Comparison of ENCODE assay signal across 14 mouse cellular contexts in the genomic region with DNA sequence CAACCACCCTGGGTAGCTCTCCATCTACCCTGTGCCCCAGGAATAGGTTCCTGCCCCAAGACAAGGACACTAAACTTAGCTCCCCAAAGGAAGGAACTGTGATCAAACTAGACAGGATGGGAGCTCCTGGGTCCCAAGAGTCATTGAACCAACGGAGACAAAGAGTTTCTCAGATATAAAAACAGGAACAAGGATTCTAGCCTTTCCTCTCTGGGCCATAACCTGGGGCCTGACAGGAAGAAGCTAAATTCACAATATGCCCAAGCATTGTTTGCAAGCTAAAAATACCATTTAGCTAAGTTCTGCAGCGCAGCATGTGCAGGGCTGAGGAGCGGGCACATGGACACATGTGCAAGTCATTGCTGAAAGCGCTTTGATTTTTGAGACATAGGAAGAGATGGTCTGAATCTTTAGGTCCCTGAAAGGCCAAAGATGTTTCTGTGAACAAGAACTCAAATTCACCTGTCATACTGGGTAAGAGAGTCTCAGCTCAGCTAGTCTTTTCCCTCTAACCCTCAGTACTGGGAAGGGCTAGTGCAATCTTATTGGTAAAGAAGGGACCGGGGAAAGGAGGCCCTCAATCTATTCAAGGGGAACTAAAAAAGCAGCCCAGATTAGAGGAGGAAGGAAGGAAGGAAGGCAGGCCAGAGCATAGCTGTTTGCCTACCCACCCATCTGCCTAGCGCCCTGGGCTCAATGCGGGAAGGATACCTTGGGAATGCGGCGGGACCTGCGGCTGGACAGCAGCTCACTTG. TPM values are rescaled to one million over a fixed set of nuclear protein-coding genes. Genes with fewer than 3 reads are reported as not detected.
DNase-seq lines count a peak whose midpoint lies in the region; ATAC-seq and TF ChIP-seq lines count a peak whose summit lies in the region.
"Had no signal": no experiment of that assay in that cellular context is flagged by ENCODE, and none has a peak within 500 bp of the region (broad histone marks: within the 10 kb centered on the region; RNA-seq: fewer than 3 reads in every experiment).

No protein-coding gene starts in this region.

- peak overlapping the region; percentile 31 to 64; a peak in 3 of 4 replicates for H3K27ac ChIP-seq in heart, embryonic 14.5 days (replicated peaks in 1 of 2; ENCODE audit: control insufficient read depth in 1 of 2, insufficient read depth in 1 of 2, low read depth in 2 of 2, low read length in 2 of 2)
- no peak overlapping the region for H3K27ac ChIP-seq in liver, embryonic 14.5 days
- no peak overlapping the region for H3K27ac ChIP-seq in liver, embryonic 11.5 days (ENCODE audit: low read depth, low read length)
- peak overlapping the region; percentile 75 for H3K27ac ChIP-seq in heart, postnatal 0 days (ENCODE audit: low read depth)
- peak overlapping the region; percentile 4; the same call in 1 of the 2 replicates for H3K27ac ChIP-seq in stomach, embryonic 14.5 days (ENCODE audit: low read length)

- H3K27me3 ChIP-seq in heart, embryonic 14.5 days (ENCODE audit: control insufficient read depth, insufficient read depth, low read length), result no peaks in the 10 kb centered on the region
- H3K27me3 ChIP-seq in liver, embryonic 14.5 days (ENCODE audit: control insufficient read depth, insufficient read depth, low read length), result no peaks in the 10 kb centered on the region
- no peaks in the 10 kb centered on the region for H3K27me3 ChIP-seq in liver, embryonic 11.5 days (replicated peaks; ENCODE audit: control insufficient read depth, insufficient read depth, low read length)
- H3K27me3 ChIP-seq in heart, postnatal 0 days (ENCODE audit: control insufficient read depth, insufficient read depth, low read length), result no peaks in the 10 kb centered on the region
- H3K27me3 ChIP-seq in stomach, embryonic 14.5 days (ENCODE audit: control insufficient read depth, insufficient read depth, low read length), result no peaks in the 10 kb centered on the region
- H3K27me3 ChIP-seq: Patski had no signal

- H3K9ac ChIP-seq in heart, embryonic 14.5 days (ENCODE audit: low read length), result no peak overlapping the region
- no peak overlapping the region for H3K9ac ChIP-seq in liver, embryonic 14.5 days (replicated peaks)
- no peak overlapping the region for H3K9ac ChIP-seq in liver, embryonic 11.5 days (ENCODE audit: low read depth, low read length)
- no peak overlapping the region for H3K9ac ChIP-seq in heart, postnatal 0 days (replicated peaks; ENCODE audit: low read depth, low read length)
- no peak overlapping the region for H3K9ac ChIP-seq in stomach, embryonic 14.5 days (replicated peaks; ENCODE audit: low read depth, low read length)

- H3K4me2 ChIP-seq in heart, embryonic 14.5 days (ENCODE audit: low read length), result no peak overlapping the region
- no peak overlapping the region for H3K4me2 ChIP-seq in liver, embryonic 14.5 days (ENCODE audit: low read depth)
- no peak overlapping the region for H3K4me2 ChIP-seq in liver, embryonic 11.5 days
- H3K4me2 ChIP-seq in heart, postnatal 0 days (ENCODE audit: low read depth, low read length), result no peak overlapping the region
- H3K4me2 ChIP-seq in stomach, embryonic 14.5 days (replicated peaks; ENCODE audit: low read depth, low read length), result no peak overlapping the region

- peaks cover 8 to 14% of the 10 kb centered on the region in 2 experiments; a peak in 3 of 4 replicates for H3K4me1 ChIP-seq in heart, embryonic 14.5 days (ENCODE audit: control insufficient read depth in 2 of 2, insufficient read depth in 2 of 2, low read length in 2 of 2)
- no peaks in the 10 kb centered on the region for H3K4me1 ChIP-seq in liver, embryonic 14.5 days (replicated peaks; ENCODE audit: control insufficient read depth in 2 of 2, insufficient read depth in 2 of 2, low read length in 1 of 2)
- H3K4me1 ChIP-seq in liver, embryonic 11.5 days (replicated peaks; ENCODE audit: control insufficient read depth, insufficient read depth, low read length), result no peaks in the 10 kb centered on the region
- H3K4me1 ChIP-seq in heart, postnatal 0 days (ENCODE audit: control insufficient read depth, insufficient read depth), result peaks cover 10% of the 10 kb centered on the region
- H3K4me1 ChIP-seq in stomach, embryonic 14.5 days (ENCODE audit: control insufficient read depth, insufficient read depth, low read length), result no peaks in the 10 kb centered on the region; the same call in 1 of the 2 replicates

- DNase-seq in heart, postnatal 25 days (ENCODE audit: low spot score), result no peak
- no peak for DNase-seq in liver, embryonic 14.5 days (ENCODE audit: low read depth in 3 of 3, low spot score in 3 of 3)
- no peak for DNase-seq in liver, embryonic 11.5 days (ENCODE audit: low spot score)
- DNase-seq in heart, postnatal 0 days (ENCODE audit: low spot score), result no peak
- no peak for DNase-seq in spleen, postnatal 10 days (ENCODE audit: low spot score in 2 of 2)
- DNase-seq: adrenal gland, adult 2 months; embryo, embryonic 11 days; kidney, adult 11 months; lung, postnatal 10 days; thymus, adult 2 months had no signal

- intact Hi-C loops in heart, postnatal 25 days (cut with DNase I), result no loop called here

- no peak overlapping the region for H3K4me3 ChIP-seq in heart, embryonic 14.5 days (ENCODE audit: control insufficient read depth in 1 of 2, insufficient read depth in 1 of 2, low read depth in 1 of 2, low read length in 2 of 2)
- H3K4me3 ChIP-seq in liver, embryonic 14.5 days (ENCODE audit: insufficient read depth in 1 of 2, low read depth in 2 of 2, low read length in 2 of 2), result no peak overlapping the region
- H3K4me3 ChIP-seq in liver, embryonic 11.5 days (ENCODE audit: low read depth, low read length), result no peak overlapping the region
- no peak overlapping the region for H3K4me3 ChIP-seq in heart, postnatal 0 days (ENCODE audit: low read depth, low read length)
- H3K4me3 ChIP-seq in stomach, embryonic 14.5 days (ENCODE audit: low read depth, low read length), result no peak overlapping the region

- no peak for TF ChIP-seq CTCF in liver, embryonic 14.5 days (IDR thresholded peaks at IDR 0.05; ENCODE audit: low read depth)
- TF ChIP-seq CTCF in heart, postnatal 0 days (IDR thresholded peaks at IDR 0.05; ENCODE audit: low read depth), result no peak

- no peak for ATAC-seq in heart, embryonic 14.5 days (ENCODE audit: insufficient number of reproducible peaks, insufficient read depth, low FRiP score, low read depth)
- 0 out of 2 replicates have a peak, but pooled peaks have one; percentile 23 for ATAC-seq in liver, embryonic 14.5 days (ENCODE audit: insufficient read depth)
- ATAC-seq in liver, embryonic 11.5 days (replicated peaks; ENCODE audit: low FRiP score), result no peak
- ATAC-seq in heart, postnatal 0 days (ENCODE audit: insufficient read depth, low read depth), result peak; percentile 54
- ATAC-seq in stomach, embryonic 14.5 days (ENCODE audit: insufficient number of reproducible peaks, insufficient read depth, low FRiP score, low read depth), result no peak
- ATAC-seq: forebrain, embryonic 16.5 days; Patski had no signal

- no peaks in the 10 kb centered on the region for H3K9me3 ChIP-seq in heart, embryonic 14.5 days (ENCODE audit: control insufficient read depth, low read length)
- no peaks in the 10 kb centered on the region for H3K9me3 ChIP-seq in liver, embryonic 14.5 days (ENCODE audit: control insufficient read depth, low read length)
- no peaks in the 10 kb centered on the region for H3K9me3 ChIP-seq in liver, embryonic 11.5 days (ENCODE audit: control insufficient read depth, low read length)
- no peaks in the 10 kb centered on the region for H3K9me3 ChIP-seq in heart, postnatal 0 days (replicated peaks; ENCODE audit: control insufficient read depth, low read length)
- no peaks in the 10 kb centered on the region for H3K9me3 ChIP-seq in stomach, embryonic 14.5 days (ENCODE audit: control insufficient read depth, low read depth, low read length)

- no peak for TF ChIP-seq EP300 in liver, embryonic 14.5 days (IDR thresholded peaks at IDR 0.05; ENCODE audit: low read depth)
- no peak for TF ChIP-seq EP300 in heart, postnatal 0 days (IDR thresholded peaks at IDR 0.05; ENCODE audit: low read depth)

- H3K36me3 ChIP-seq in heart, embryonic 14.5 days (ENCODE audit: control insufficient read depth, insufficient read depth, low read length), result peaks cover 68% of the 10 kb centered on the region
- no peaks in the 10 kb centered on the region for H3K36me3 ChIP-seq in liver, embryonic 14.5 days (replicated peaks; ENCODE audit: control insufficient read depth, insufficient read depth, low read depth)
- 0 out of 2 replicates have a peak, but pooled peaks cover 4% of the 10 kb centered on the region for H3K36me3 ChIP-seq in liver, embryonic 11.5 days (ENCODE audit: control insufficient read depth, insufficient read depth, low read length)
- H3K36me3 ChIP-seq in heart, postnatal 0 days (replicated peaks; ENCODE audit: control insufficient read depth, insufficient read depth, low read length), result peaks cover 80% of the 10 kb centered on the region
- peaks cover 31% of the 10 kb centered on the region for H3K36me3 ChIP-seq in stomach, embryonic 14.5 days (ENCODE audit: control insufficient read depth, insufficient read depth, low read length)

- WGBS in heart, embryonic 14.5 days, result 73% methylated on average over 10 of the region's 10 CpGs
- 43% methylated on average over 10 of the region's 10 CpGs for WGBS in liver, embryonic 14.5 days (ENCODE audit: insufficient replicate concordance)
- 70% methylated on average over 10 of the region's 10 CpGs for WGBS in liver, embryonic 11.5 days
- 71% methylated on average over 10 of the region's 10 CpGs for WGBS in heart, postnatal 0 days
- WGBS in stomach, embryonic 14.5 days, result 82% methylated on average over 10 of the region's 10 CpGs

RNA-seq across cellular contexts. Expression of a gene that starts 22.8 kb away (rescaled TPM):
- 82.8 and 86.9 TPM in 2 replicates for polyA plus RNA-seq in heart, embryonic 14.5 days (2014; fragmentation: Nextera tagmentation; extraction: Ambion mirVana)
- total RNA-seq in heart, postnatal 25 days (2021), result 100 to 1,000 TPM in 1 of 2 experiments, 10 to 100 TPM in 1; 95.9 to 104 TPM
- polyA plus RNA-seq in liver, embryonic 14.5 days (2012; rRNA removed), result 389 and 486 TPM in 2 replicates
- polyA plus RNA-seq in liver, embryonic 14.5 days (2014; fragmentation: Nextera tagmentation; extraction: Ambion mirVana), result 93.6 and 94.5 TPM in 2 replicates
- 184 and 208 TPM in 2 replicates for polyA plus RNA-seq in liver, embryonic 11.5 days (2014; fragmentation: Nextera tagmentation; extraction: Ambion mirVana)
- total RNA-seq in heart, postnatal 0 days (2014; rRNA removed; ENCODE audit: low replicate concordance), result 267 and 380 TPM in 2 replicates
- polyA plus RNA-seq in heart, postnatal 0 days (2015; fragmentation: Nextera tagmentation; extraction: Ambion mirVana), result 66.4 and 68.8 TPM in 2 replicates
- 163 and 168 TPM in 2 replicates for polyA plus RNA-seq in stomach, embryonic 14.5 days (2014; fragmentation: Nextera tagmentation; extraction: Ambion mirVana)

RNA-seq across cellular contexts. Expression of a gene that starts 33.9 kb away (rescaled TPM):
- 0.11 and 0.13 TPM in 2 replicates for polyA plus RNA-seq in heart, embryonic 14.5 days (2014; fragmentation: Nextera tagmentation; extraction: Ambion mirVana)
- under 1 TPM; 0.05 to 0.06 TPM for total RNA-seq in heart, postnatal 25 days (2021)
- 0.03 TPM in 2 replicates for polyA plus RNA-seq in liver, embryonic 14.5 days (2012; rRNA removed)
- polyA plus RNA-seq in liver, embryonic 14.5 days (2014; fragmentation: Nextera tagmentation; extraction: Ambion mirVana), result 0.03 TPM in 1 of 2 replicates, not detected in the other
- polyA plus RNA-seq in liver, embryonic 11.5 days (2014; fragmentation: Nextera tagmentation; extraction: Ambion mirVana), result 0.01 and 0.11 TPM in 2 replicates
- 0.08 TPM in 1 of 2 replicates, not detected in the other for total RNA-seq in heart, postnatal 0 days (2014; rRNA removed; ENCODE audit: low replicate concordance)
- polyA plus RNA-seq in heart, postnatal 0 days (2015; fragmentation: Nextera tagmentation; extraction: Ambion mirVana), result not detected in 2 replicates
- 0.04 and 0.09 TPM in 2 replicates for polyA plus RNA-seq in stomach, embryonic 14.5 days (2014; fragmentation: Nextera tagmentation; extraction: Ambion mirVana)

Comparison
In these comparisons a context has a peak if more than half of its experiments do, and no peak if none do; other contexts are left out.
1. ATAC-seq: peak in liver, embryonic 14.5 days (single experiment) and heart, postnatal 0 days (single experiment); none in heart, embryonic 14.5 days (single experiment), liver, embryonic 11.5 days (single experiment) and stomach, embryonic 14.5 days (single experiment).
2. H3K27ac ChIP-seq: peak in heart, embryonic 14.5 days (2 of 2), heart, postnatal 0 days (single experiment) and stomach, embryonic 14.5 days (single experiment); none in liver, embryonic 14.5 days (single experiment) and liver, embryonic 11.5 days (single experiment).